Comparison of ENCODE assay signal across 8 mouse cellular contexts in the genomic region with DNA sequence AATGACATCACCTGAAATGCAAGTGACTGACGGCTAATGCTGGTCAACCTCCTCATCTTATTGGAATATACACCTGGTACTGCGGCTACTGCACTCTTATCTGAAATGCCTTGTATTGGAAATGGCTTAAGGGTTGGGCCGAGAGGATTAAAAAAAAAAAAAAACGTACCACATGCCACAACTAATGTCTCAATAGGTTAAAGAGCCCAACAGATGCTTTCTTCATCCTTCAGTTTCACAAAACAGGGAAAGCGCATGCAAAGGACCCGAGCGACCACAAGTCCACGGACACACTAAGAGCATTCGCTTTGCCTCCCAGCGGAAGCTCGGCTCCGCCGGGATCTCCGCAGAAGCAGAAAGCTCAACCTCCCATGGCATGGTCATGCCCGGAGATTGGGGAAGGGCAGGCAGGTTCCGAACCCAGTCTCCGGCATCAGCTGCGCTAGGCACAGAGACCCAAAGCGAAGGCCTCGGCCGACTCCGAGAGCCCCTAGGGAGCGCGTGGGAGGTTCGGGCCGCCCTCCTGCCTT. TPM values are rescaled to one million over a fixed set of nuclear protein-coding genes. Genes with fewer than 3 reads are reported as not detected.
A peak's percentile ranks its signal among the peaks of the same experiment; 100 is the strongest.
DNase-seq lines count a peak whose midpoint lies in the region; ATAC-seq and TF ChIP-seq lines count a peak whose summit lies in the region.

No protein-coding gene starts in this region.

- 0 out of 2 replicates have a peak, but pooled peaks have one; percentile 57 for TF ChIP-seq POLR2A in embryonic fibroblast, embryonic 13.5 days (IDR thresholded peaks at IDR 0.05; ENCODE audit: low read depth, low read length)

- no peak for DNase-seq in kidney, postnatal 4 days
- DNase-seq in ES-E14 (ENCODE audit: low read depth, low spot score) = no peak
- DNase-seq in hindbrain, postnatal 0 days (ENCODE audit: low spot score) = peak; percentile 65
- no peak for DNase-seq in cerebellum, postnatal 36 days
- no peak for DNase-seq in right cerebral cortex, postnatal 10 days (ENCODE audit: low spot score in 2 of 2)

- H3K9me3 ChIP-seq in kidney, embryonic 14.5 days (ENCODE audit: control insufficient read depth, low read length) = no peaks in the 10 kb centered on the region
- H3K9me3 ChIP-seq in ES-E14 (ENCODE audit: control insufficient read depth, insufficient read depth, low read depth, low read length) = no peaks in the 10 kb centered on the region
- H3K9me3 ChIP-seq in hindbrain, postnatal 0 days (ENCODE audit: low read length) = no peaks in the 10 kb centered on the region
- no peaks in the 10 kb centered on the region for H3K9me3 ChIP-seq in midbrain, embryonic 12.5 days

- WGBS in kidney, embryonic 14.5 days = under 1% methylated on average over 26 of the region's 26 CpGs
- under 1% methylated on average over 26 of the region's 26 CpGs for WGBS in hindbrain, postnatal 0 days
- WGBS in midbrain, embryonic 12.5 days = under 1% methylated on average over 26 of the region's 26 CpGs

- in situ Hi-C loops in ES-E14 (cut with MboI; ENCODE audit: low sequenced_read_pairs in 2 of 2, unreplicated experiment in 2 of 2) = no loop called here

- no peak for TF ChIP-seq CTCF in embryonic fibroblast, embryonic 13.5 days (IDR thresholded peaks at IDR 0.05; ENCODE audit: borderline replicate concordance, insufficient read depth, low read length)
- TF ChIP-seq CTCF in hindbrain, postnatal 0 days (IDR thresholded peaks at IDR 0.05; ENCODE audit: low read depth) = no peak

- H3K4me1 ChIP-seq in kidney, embryonic 14.5 days (ENCODE audit: control insufficient read depth, insufficient read depth, low read length) = peaks cover 6% of the 10 kb centered on the region; the same call in 1 of the 2 replicates
- H3K4me1 ChIP-seq in ES-E14 (ENCODE audit: control insufficient read depth in 2 of 2, insufficient read depth in 2 of 2, low read length in 2 of 2, poor library complexity in 1 of 2) = peaks cover 0 to 4% of the 10 kb centered on the region in 2 experiments; a peak in 1 of 4 replicates
- H3K4me1 ChIP-seq in embryonic fibroblast, embryonic 13.5 days (ENCODE audit: control insufficient read depth, insufficient read depth, low read length) = peaks cover 7% of the 10 kb centered on the region
- peaks cover 5% of the 10 kb centered on the region for H3K4me1 ChIP-seq in hindbrain, postnatal 0 days (ENCODE audit: insufficient read depth, low read length)
- peaks cover 25% of the 10 kb centered on the region for H3K4me1 ChIP-seq in midbrain, embryonic 12.5 days

- peak; percentile 25 for ATAC-seq in kidney, embryonic 14.5 days (ENCODE audit: low FRiP score, low TSS enrichment)
- ATAC-seq in hindbrain, postnatal 0 days = no peak; the same call in 1 of the 2 replicates
- no peak for ATAC-seq in midbrain, embryonic 12.5 days (ENCODE audit: low FRiP score, low read depth)

- H3K4me2 ChIP-seq in kidney, embryonic 14.5 days (replicated peaks; ENCODE audit: low read depth, low read length) = peak overlapping the region; percentile 71
- H3K4me2 ChIP-seq in hindbrain, postnatal 0 days (ENCODE audit: low read depth, low read length) = peak overlapping the region; percentile 64
- H3K4me2 ChIP-seq in midbrain, embryonic 12.5 days (replicated peaks) = peak overlapping the region; percentile 61

- no peaks in the 10 kb centered on the region for H3K27me3 ChIP-seq in kidney, embryonic 14.5 days (ENCODE audit: control insufficient read depth, insufficient read depth, low read length)
- no peaks in the 10 kb centered on the region for H3K27me3 ChIP-seq in hindbrain, postnatal 0 days (ENCODE audit: insufficient read depth, low read length)
- H3K27me3 ChIP-seq in midbrain, embryonic 12.5 days = no peaks in the 10 kb centered on the region

- H3K9ac ChIP-seq in kidney, embryonic 14.5 days (ENCODE audit: low read depth, low read length) = peak overlapping the region; percentile 99
- peak overlapping the region; percentile 100 for H3K9ac ChIP-seq in ES-E14 (ENCODE audit: insufficient read depth, low read depth, low read length, poor library complexity, severe bottlenecking)
- H3K9ac ChIP-seq in hindbrain, postnatal 0 days (replicated peaks; ENCODE audit: low read length) = peak overlapping the region; percentile 99
- peak overlapping the region; percentile 88 for H3K9ac ChIP-seq in midbrain, embryonic 12.5 days (replicated peaks)

- peak overlapping the region; percentile 93 for H3K4me3 ChIP-seq in kidney, embryonic 14.5 days (ENCODE audit: low read length)
- peak overlapping the region; percentile 79 to 95 for H3K4me3 ChIP-seq in ES-E14 (ENCODE audit: insufficient read depth in 1 of 2, low read depth in 1 of 2, low read length in 2 of 2, poor library complexity in 1 of 2, severe bottlenecking in 1 of 2)
- peak overlapping the region; percentile 66 for H3K4me3 ChIP-seq in embryonic fibroblast, embryonic 13.5 days (ENCODE audit: insufficient read depth, low read length)
- H3K4me3 ChIP-seq in hindbrain, postnatal 0 days (ENCODE audit: low read length) = peak overlapping the region; percentile 88
- peak overlapping the region; percentile 61 for H3K4me3 ChIP-seq in midbrain, embryonic 12.5 days

- peak overlapping the region; percentile 99 for H3K27ac ChIP-seq in kidney, embryonic 14.5 days (ENCODE audit: low read depth, low read length)
- H3K27ac ChIP-seq in ES-E14 (ENCODE audit: insufficient read depth, low read depth, low read length, poor library complexity, severe bottlenecking) = peak overlapping the region; percentile 100
- peak overlapping the region; percentile 95 for H3K27ac ChIP-seq in embryonic fibroblast, embryonic 13.5 days (ENCODE audit: insufficient read depth, low read length)
- H3K27ac ChIP-seq in hindbrain, postnatal 0 days = peak overlapping the region; percentile 100
- H3K27ac ChIP-seq in midbrain, embryonic 12.5 days (replicated peaks) = peak overlapping the region; percentile 98

- H3K36me3 ChIP-seq in kidney, embryonic 14.5 days (ENCODE audit: control insufficient read depth, insufficient read depth, low read length) = peaks cover 24% of the 10 kb centered on the region
- peaks cover 2% of the 10 kb centered on the region; the same call in 1 of the 2 replicates for H3K36me3 ChIP-seq in ES-E14 (ENCODE audit: control insufficient read depth, insufficient read depth, low read length, poor library complexity, severe bottlenecking)
- no peaks in the 10 kb centered on the region; the same call in 1 of the 2 replicates for H3K36me3 ChIP-seq in hindbrain, postnatal 0 days (ENCODE audit: insufficient read depth, low read length)
- peaks cover 14% of the 10 kb centered on the region; the same call in 1 of the 2 replicates for H3K36me3 ChIP-seq in midbrain, embryonic 12.5 days

TF ChIP-seq in ES-E14, 5 proteins besides CTCF, POLR2A, EP300 and RAD21:
- TF ChIP-seq ZC3H11A (IDR thresholded peaks at IDR 0.05; ENCODE audit: borderline replicate concordance, low read depth, low read length) (no peak), HCFC1 (IDR thresholded peaks at IDR 0.05; ENCODE audit: borderline replicate concordance, insufficient read depth, low read length) (no peak), CHD2 (IDR thresholded peaks at IDR 0.05; ENCODE audit: low read depth, low read length) (no peak), ZNF384 (IDR thresholded peaks at IDR 0.05; ENCODE audit: low read depth, low read length) (peak; percentile 87)

RNA-seq across cellular contexts. Expression of a gene that starts 0.3 kb away (rescaled TPM):
- polyA plus RNA-seq in kidney, embryonic 14.5 days (2014; fragmentation: Nextera tagmentation; extraction: Ambion mirVana) = 16.3 and 22.1 TPM in 2 replicates
- total RNA-seq in ES-E14 (2012; rRNA removed) = 23.1 and 24.0 TPM in 2 replicates
- 15.0 and 16.3 TPM in 2 replicates for polyA plus RNA-seq in embryonic fibroblast, embryonic 13.5 days (2011; ENCODE audit: insufficient read length, low read depth, missing spikeins)
- 12.3 and 17.1 TPM in 2 replicates for total RNA-seq in hindbrain, postnatal 0 days (2014; rRNA removed)
- 6.2 and 7.1 TPM in 2 replicates for polyA plus RNA-seq in hindbrain, postnatal 0 days (2015; fragmentation: Nextera tagmentation; extraction: Ambion mirVana)
- 28.0 and 31.3 TPM in 2 replicates for polyA plus RNA-seq in midbrain, embryonic 12.5 days (2016; fragmentation: Nextera tagmentation; extraction: Ambion mirVana)

RNA-seq across cellular contexts. Expression of a gene that starts 42.7 kb away (rescaled TPM):
- 21.9 and 22.5 TPM in 2 replicates for polyA plus RNA-seq in kidney, embryonic 14.5 days (2014; fragmentation: Nextera tagmentation; extraction: Ambion mirVana)
- total RNA-seq in ES-E14 (2012; rRNA removed) = 145 and 161 TPM in 2 replicates
- polyA plus RNA-seq in embryonic fibroblast, embryonic 13.5 days (2011; ENCODE audit: insufficient read length, low read depth, missing spikeins) = 197 and 211 TPM in 2 replicates
- 75.4 and 87.0 TPM in 2 replicates for total RNA-seq in hindbrain, postnatal 0 days (2014; rRNA removed)
- 27.7 and 28.0 TPM in 2 replicates for polyA plus RNA-seq in hindbrain, postnatal 0 days (2015; fragmentation: Nextera tagmentation; extraction: Ambion mirVana)
- 49.7 and 51.8 TPM in 2 replicates for polyA plus RNA-seq in midbrain, embryonic 12.5 days (2016; fragmentation: Nextera tagmentation; extraction: Ambion mirVana)
